30 mouse cellular contexts compared by ENCODE assay signal in the genomic region with DNA sequence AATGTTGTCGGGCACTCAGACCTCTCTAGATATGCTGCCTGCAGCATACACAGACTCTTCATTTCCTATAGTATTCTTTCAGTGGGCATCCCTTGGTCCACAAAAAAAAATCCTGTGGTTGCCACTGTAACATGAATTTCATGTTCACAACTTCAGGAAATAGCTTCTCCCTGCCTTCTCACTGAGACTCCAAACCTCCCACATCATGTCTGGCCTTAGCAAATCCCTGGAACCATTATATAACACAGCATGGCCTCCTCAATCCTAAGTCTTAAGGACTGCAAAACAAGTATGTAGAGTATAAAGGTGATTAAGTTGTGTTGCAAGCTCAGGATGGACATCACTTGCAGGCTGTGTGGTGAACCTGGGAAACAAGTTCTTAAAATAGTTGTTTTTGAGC.
DNase-seq lines count a peak whose midpoint lies in the region; ATAC-seq and TF ChIP-seq lines count a peak whose summit lies in the region.
"Had no signal": no experiment of that assay in that cellular context is flagged by ENCODE, and none has a peak within 500 bp of the region (broad histone marks: within the 10 kb centered on the region; RNA-seq: fewer than 3 reads in every experiment).

No protein-coding gene starts in this region.

- H3K4me2 ChIP-seq in kidney, embryonic 16.5 days (replicated peaks; ENCODE audit: low read depth, low read length): no peak overlapping the region
- H3K4me2 ChIP-seq in stomach, postnatal 0 days (replicated peaks; ENCODE audit: low read depth): no peak overlapping the region
- H3K4me2 ChIP-seq: embryonic facial prominence, embryonic 13.5 days; heart, embryonic 13.5 days; hindbrain, embryonic 14.5 days; limb, embryonic 13.5 days; liver, embryonic 11.5 days; lung, embryonic 15.5 days; midbrain, embryonic 15.5 days; neural tube, embryonic 15.5 days had no signal

- peaks cover 3% of the 10 kb centered on the region for H3K9me3 ChIP-seq in kidney, embryonic 16.5 days (ENCODE audit: low read length)
- H3K9me3 ChIP-seq in stomach, postnatal 0 days (ENCODE audit: control insufficient read depth, low read length): 0 out of 2 replicates have a peak, but pooled peaks cover 1% of the 10 kb centered on the region
- H3K9me3 ChIP-seq: lung, embryonic 15.5 days had no signal

- 90% methylated on average over 1 of the region's 1 CpGs for WGBS in kidney, embryonic 16.5 days
- WGBS in stomach, postnatal 0 days: 93% methylated on average over 1 of the region's 1 CpGs

- TF ChIP-seq EP300 in stomach, postnatal 0 days (optimal IDR thresholded peaks at IDR 0.05): no peak

- no peaks in the 10 kb centered on the region for H3K27me3 ChIP-seq in kidney, embryonic 16.5 days (ENCODE audit: insufficient read depth, low read length)
- no peaks in the 10 kb centered on the region for H3K27me3 ChIP-seq in stomach, postnatal 0 days (ENCODE audit: control insufficient read depth, insufficient read depth, low read length)
- H3K27me3 ChIP-seq: embryonic facial prominence, embryonic 13.5 days; heart, embryonic 13.5 days; limb, embryonic 13.5 days; lung, embryonic 15.5 days; midbrain, embryonic 15.5 days; neural tube, embryonic 15.5 days had no signal

- no peak overlapping the region for H3K4me3 ChIP-seq in kidney, embryonic 16.5 days (ENCODE audit: low read length)
- no peak overlapping the region for H3K4me3 ChIP-seq in stomach, postnatal 0 days (ENCODE audit: low read depth, low read length)
- H3K4me3 ChIP-seq: embryonic facial prominence, embryonic 13.5 days; forebrain, embryonic 10.5 days; gastrocnemius, adult 2 months; heart, embryonic 13.5 days; limb, embryonic 13.5 days; lung, embryonic 15.5 days; midbrain, embryonic 10.5 days; midbrain, embryonic 15.5 days; neural tube, embryonic 15.5 days had no signal

- H3K36me3 ChIP-seq in kidney, embryonic 16.5 days (ENCODE audit: insufficient read depth, low read length): peaks cover 10% of the 10 kb centered on the region
- no peaks in the 10 kb centered on the region for H3K36me3 ChIP-seq in stomach, postnatal 0 days (ENCODE audit: control insufficient read depth, insufficient read depth, low read length)

- intact Hi-C loops in left cerebral cortex, postnatal 14 days (cut with DNase I): no loop called here

- TF ChIP-seq CTCF in stomach, postnatal 0 days (IDR thresholded peaks at IDR 0.05; ENCODE audit: low read depth): no peak

- no peak overlapping the region for H3K9ac ChIP-seq in kidney, embryonic 16.5 days (replicated peaks; ENCODE audit: low read length)
- no peak overlapping the region for H3K9ac ChIP-seq in stomach, postnatal 0 days (ENCODE audit: low read length)
- H3K9ac ChIP-seq: embryonic facial prominence, embryonic 13.5 days; heart, embryonic 13.5 days; hindbrain, embryonic 14.5 days; limb, embryonic 13.5 days; lung, embryonic 15.5 days; midbrain, embryonic 15.5 days; neural tube, embryonic 15.5 days had no signal

- H3K27ac ChIP-seq in kidney, embryonic 16.5 days (ENCODE audit: low read length): 0 out of 2 replicates have a peak overlapping the region, but pooled peaks have one; percentile 9
- H3K27ac ChIP-seq in stomach, postnatal 0 days (replicated peaks): no peak overlapping the region
- H3K27ac ChIP-seq: embryonic facial prominence, embryonic 13.5 days; forebrain, embryonic 10.5 days; gastrocnemius, adult 2 months; heart, embryonic 13.5 days; hindbrain, embryonic 14.5 days; limb, embryonic 13.5 days; lung, embryonic 15.5 days; midbrain, embryonic 10.5 days; midbrain, embryonic 15.5 days; neural tube, embryonic 15.5 days had no signal

- peaks cover 4% of the 10 kb centered on the region; the same call in 1 of the 2 replicates for H3K4me1 ChIP-seq in kidney, embryonic 16.5 days (ENCODE audit: insufficient read depth, low read length)
- no peaks in the 10 kb centered on the region for H3K4me1 ChIP-seq in stomach, postnatal 0 days (replicated peaks; ENCODE audit: control insufficient read depth, insufficient read depth)
- H3K4me1 ChIP-seq: embryonic facial prominence, embryonic 13.5 days; forebrain, embryonic 10.5 days; heart, embryonic 13.5 days; limb, embryonic 13.5 days; lung, embryonic 15.5 days; midbrain, embryonic 10.5 days; midbrain, embryonic 15.5 days; neural tube, embryonic 15.5 days had no signal

- DNase-seq in kidney, adult 9 months: no peak
- peak; percentile 12 for DNase-seq in right cerebral cortex, postnatal 25 days
- DNase-seq in right cerebral cortex, postnatal 10 days (ENCODE audit: low spot score in 2 of 2): no peak
- DNase-seq in left cerebral cortex, postnatal 14 days (ENCODE audit: low spot score in 2 of 2): peak; percentile 4 to 23
- DNase-seq in layer of hippocampus, adult 18-20 months (ENCODE audit: low spot score in 2 of 2): no peak
- no peak for DNase-seq in stomach, postnatal 0 days (ENCODE audit: low spot score)
- DNase-seq: adrenal gland, postnatal 25 days; cerebellum, adult 18-20 months; cerebellum, postnatal 10 days; gastrocnemius, adult 2 months; heart, postnatal 10 days; kidney, postnatal 4 days; retina, postnatal 1 day; spleen, adult 18-20 months; thymus, adult 2 months; thymus, postnatal 36 days had no signal

- ATAC-seq in kidney, embryonic 16.5 days (ENCODE audit: low FRiP score, low TSS enrichment): no peak
- ATAC-seq in stomach, postnatal 0 days (ENCODE audit: low FRiP score, low TSS enrichment): no peak
- ATAC-seq: CD4-positive, CD25-positive, alpha-beta regulatory T cell, adult 4 months; forebrain, embryonic 16.5 days; intestine, postnatal 0 days; midbrain, embryonic 15.5 days had no signal

Comparison
In these comparisons a context has a peak if more than half of its experiments do, and no peak if none do; other contexts are left out.
1. DNase-seq: peak in right cerebral cortex, postnatal 25 days (single experiment) and left cerebral cortex, postnatal 14 days (2 of 2); none in kidney, adult 9 months (single experiment), right cerebral cortex, postnatal 10 days (0 of 2), layer of hippocampus, adult 18-20 months (0 of 2) and stomach, postnatal 0 days (single experiment).